Mouse (Mus musculus) hindbrain, embryonic 15.5 days (tissue): ENCODE measurements at regions not wholly inside any gene's neighbourhood (a gene's known extent, or its start where the extent isn't known, plus 50 kb on each side); places are given as distances from the start of the nearest gene placed in this dataset.

Experiments used
- ATAC-seq: fragments of 200-750 bp; cut with Nextera tagmentation; 2 replicates; pipeline ENCODE4 v1.8.0; 2017; ENCODE audit warnings: low read depth, moderate number of reproducible peaks, moderate TSS enrichment; ENCODE audit not compliant: low FRiP score
- H3K27ac ChIP-seq: fragments of 300-500 bp; sonication (generic); replicated peaks from 2 replicates; pipeline ENCODE4 v1.5.1; 2015; ENCODE audit warnings: mild to moderate bottlenecking, inconsistent platforms
- H3K27me3 ChIP-seq: fragments of 300-500 bp; sonication (generic); 2 replicates; pipeline ENCODE4 v1.6.1; 2015; ENCODE audit warnings: control low read depth, inconsistent platforms
- H3K36me3 ChIP-seq: fragments of 300-500 bp; sonication (generic); 2 replicates; pipeline ENCODE4 v1.6.1; 2015; ENCODE audit warnings: control low read depth, inconsistent platforms
- H3K4me1 ChIP-seq: fragments of 300-500 bp; sonication (generic); replicated peaks from 2 replicates; pipeline ENCODE4 v1.6.1; 2015; ENCODE audit warnings: control low read depth, inconsistent platforms
- H3K4me2 ChIP-seq: fragments of 300-500 bp; sonication (generic); 2 replicates; pipeline ENCODE4 v1.6.1; 2015; ENCODE audit warnings: moderate library complexity, mild to moderate bottlenecking, inconsistent platforms
- H3K4me3 ChIP-seq: fragments of 300-500 bp; sonication (generic); 2 replicates; pipeline ENCODE4 v1.5.1; 2015; ENCODE audit warnings: mild to moderate bottlenecking, inconsistent platforms
- H3K9ac ChIP-seq: fragments of 300-500 bp; sonication (generic); 2 replicates; pipeline ENCODE4 v1.6.1; 2015; ENCODE audit warnings: inconsistent platforms
- H3K9me3 ChIP-seq: fragments of 300-500 bp; sonication (generic); 2 replicates; pipeline ENCODE4 v1.6.1; 2016; ENCODE audit warnings: control low read depth, inconsistent platforms
- WGBS: fragments of 180-500 bp; shearing (Covaris S2); methylation state at CpG from one replicate; pipeline ENCODE4 v1.1.7; 2015; 5-methylcytosine and 5-hydroxymethylcytosine counted together

DNA sequence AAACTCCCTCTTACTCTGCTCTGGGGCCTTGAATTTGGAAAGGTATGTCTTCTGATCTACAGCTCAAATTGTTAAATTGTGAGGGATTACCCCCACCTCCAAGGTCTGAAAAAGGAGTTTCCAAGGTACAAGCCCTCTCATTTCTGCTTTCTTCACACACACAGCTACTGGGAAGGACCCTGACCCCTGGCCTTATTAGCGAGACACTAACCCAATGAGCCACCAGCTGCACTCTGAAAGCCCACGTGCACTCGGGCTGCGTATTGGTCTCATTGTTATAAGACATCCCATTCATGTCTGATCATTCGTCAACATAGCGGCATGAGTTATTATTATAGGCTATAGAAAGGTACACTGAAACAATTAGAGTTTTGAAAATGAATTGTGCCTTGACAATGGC is 784.9 kb downstream of the Nr2f2 start:
- 16% methylated on average over 6 of the region's 6 CpGs for WGBS
- Histone ChIP-seq H3K9ac (no peak overlapping the region), H3K36me3 (no peaks in the 10 kb centered on the region), H3K27me3 (peaks cover 16% of the 10 kb centered on the region; the same call in 1 of the 2 replicates), H3K9me3 (no peaks in the 10 kb centered on the region), H3K4me1 (peaks cover 4% of the 10 kb centered on the region; the same call in 1 of the 2 replicates), H3K27ac (no peak overlapping the region), H3K4me3 (no peak overlapping the region), H3K4me2 (no peak overlapping the region)
- no peak for ATAC-seq

DNA sequence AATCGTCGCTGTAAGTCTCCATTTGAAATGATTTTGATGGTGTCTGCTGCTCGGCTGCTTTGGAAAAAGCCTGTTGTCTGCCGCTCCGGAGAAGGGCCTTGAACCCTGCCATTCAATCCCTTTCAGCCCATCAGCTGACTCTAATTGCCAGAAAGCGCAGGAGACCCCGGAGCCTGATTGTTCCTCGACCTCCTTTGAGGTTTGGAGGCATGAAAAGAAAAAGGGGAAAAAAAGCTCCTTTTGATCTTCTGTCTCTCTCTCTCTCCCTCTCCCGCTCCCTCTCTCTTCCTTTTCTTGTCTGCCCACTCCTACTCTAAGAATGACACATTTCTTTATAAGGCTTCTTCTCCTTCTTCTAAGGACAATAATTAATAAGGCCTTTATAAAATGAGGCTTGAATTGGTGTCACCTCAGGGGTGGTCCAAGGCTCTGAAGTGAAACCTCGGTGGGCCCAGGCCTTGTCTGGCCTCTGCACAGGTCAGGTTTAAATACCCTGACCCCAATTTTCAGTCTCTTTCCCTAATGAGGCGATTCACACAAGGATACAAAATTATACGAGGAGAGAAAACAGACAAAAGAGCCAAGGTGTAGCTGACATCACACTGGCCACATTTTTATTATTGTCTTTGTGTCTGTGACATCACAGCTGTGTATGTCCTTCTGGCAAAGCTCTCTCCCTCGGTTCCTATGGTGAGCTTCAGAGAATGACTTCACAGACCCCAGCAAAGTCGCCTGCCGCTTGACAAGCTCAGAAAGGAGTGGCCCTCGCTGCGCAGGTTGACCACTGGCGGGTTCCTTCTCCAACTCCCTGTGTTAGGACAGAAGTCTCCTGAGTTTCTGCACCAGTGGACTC is 787.4 kb downstream of the Nr2f2 start:
- no peak overlapping the region for H3K4me3 ChIP-seq
- H3K27me3 ChIP-seq = peaks cover 15% of the 10 kb centered on the region; the same call in 1 of the 2 replicates
- H3K9ac ChIP-seq = no peak overlapping the region
- no peaks in the 10 kb centered on the region for H3K9me3 ChIP-seq
- WGBS = 16% methylated on average over 18 of the region's 18 CpGs
- no peak for ATAC-seq
- H3K4me1 ChIP-seq = peaks cover 4% of the 10 kb centered on the region; the same call in 1 of the 2 replicates
- H3K27ac ChIP-seq = no peak overlapping the region
- no peaks in the 10 kb centered on the region for H3K36me3 ChIP-seq
- no peak overlapping the region for H3K4me2 ChIP-seq

GRCm38 (mm10) chr7:69577754-69578153 is 788.8 kb downstream of the Nr2f2 start:
- no peak for ATAC-seq
- no peak overlapping the region for H3K4me3 ChIP-seq
- H3K4me2 ChIP-seq = no peak overlapping the region
- H3K27ac ChIP-seq = no peak overlapping the region
- H3K36me3 ChIP-seq = no peaks in the 10 kb centered on the region
- peaks cover 4% of the 10 kb centered on the region; the same call in 1 of the 2 replicates for H3K4me1 ChIP-seq
- no peaks in the 10 kb centered on the region for H3K9me3 ChIP-seq
- no peak overlapping the region for H3K9ac ChIP-seq
- peaks cover 13% of the 10 kb centered on the region; the same call in 1 of the 2 replicates for H3K27me3 ChIP-seq
- 69% methylated on average over 6 of the region's 6 CpGs for WGBS

DNA sequence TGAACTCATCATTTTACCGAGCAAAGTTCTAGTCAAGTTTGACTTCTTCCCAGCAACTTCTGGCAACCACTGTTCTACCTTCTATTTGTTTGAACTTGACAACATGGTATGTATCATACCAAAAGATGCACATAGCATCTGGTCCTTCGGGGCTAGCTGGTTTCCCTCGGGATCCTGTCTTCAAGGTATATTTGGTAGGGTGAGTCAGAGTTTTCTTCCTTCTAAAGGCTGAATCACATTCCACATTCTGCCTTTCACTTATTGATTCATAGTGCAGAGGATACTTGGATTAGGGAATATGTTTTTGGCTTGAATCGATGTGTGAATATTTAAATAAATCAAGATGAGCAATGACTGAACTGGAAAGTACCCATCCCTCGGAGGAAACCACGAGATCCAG is 789.9 kb downstream of the Nr2f2 start:
- H3K27ac ChIP-seq = no peak overlapping the region
- ATAC-seq = no peak
- 88% methylated on average over 6 of the region's 6 CpGs for WGBS

GRCm38 (mm10) chr7:69573730-69574129 is 792.8 kb downstream of the Nr2f2 start:
- Histone ChIP-seq H3K27ac (no peak overlapping the region), H3K9ac (no peak overlapping the region), H3K27me3 (peaks cover 9% of the 10 kb centered on the region; the same call in 1 of the 2 replicates), H3K4me3 (no peak overlapping the region), H3K36me3 (no peaks in the 10 kb centered on the region), H3K4me1 (no peaks in the 10 kb centered on the region), H3K4me2 (no peak overlapping the region), H3K9me3 (no peaks in the 10 kb centered on the region)
- ATAC-seq = no peak
- 76% methylated on average over 5 of the region's 5 CpGs for WGBS

More for the DNA sequence above, 789.9 kb downstream of the Nr2f2 start:
- Histone ChIP-seq H3K27me3 (peaks cover 9% of the 10 kb centered on the region; the same call in 1 of the 2 replicates), H3K9me3 (no peaks in the 10 kb centered on the region), H3K9ac (no peak overlapping the region), H3K4me1 (peaks cover 4% of the 10 kb centered on the region; the same call in 1 of the 2 replicates), H3K4me3 (no peak overlapping the region), H3K4me2 (no peak overlapping the region), H3K36me3 (no peaks in the 10 kb centered on the region)

DNA sequence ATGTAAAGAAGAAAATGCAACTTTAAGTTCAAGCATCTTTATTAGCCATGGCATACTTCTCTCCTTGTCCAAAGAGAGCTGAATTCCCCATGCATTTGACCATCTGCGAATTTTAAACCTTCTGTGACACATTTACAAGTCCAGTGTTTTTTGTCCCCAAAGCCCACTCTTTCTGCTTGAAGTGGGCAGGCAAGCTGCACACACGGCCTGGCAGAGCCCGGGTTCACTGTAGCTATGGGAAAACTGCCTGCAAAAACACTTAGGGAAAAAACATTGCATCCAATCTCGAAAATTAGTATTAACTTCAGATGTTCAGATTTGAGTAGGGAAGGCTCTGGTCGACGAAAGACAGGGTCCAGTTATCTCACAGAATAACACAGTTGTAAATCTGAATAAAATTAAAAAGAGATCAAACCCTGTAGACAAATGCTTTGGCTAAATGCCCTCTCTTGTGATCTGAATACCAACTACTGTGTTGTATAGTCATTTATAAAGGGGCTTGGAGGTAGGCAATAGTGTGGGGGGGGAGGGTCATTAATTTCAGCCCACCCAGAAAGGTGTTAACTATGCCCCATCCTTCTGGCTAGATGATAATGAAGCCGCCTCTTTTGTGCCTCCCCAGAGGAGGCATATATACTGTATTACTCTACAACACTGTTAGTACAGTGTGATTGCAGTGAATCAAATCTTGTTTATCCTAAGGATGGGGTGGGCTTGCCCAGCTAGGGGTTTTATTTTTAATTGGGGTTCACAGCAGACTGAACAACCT is 793.7 kb downstream of the Nr2f2 start:
- 51% methylated on average over 7 of the region's 7 CpGs for WGBS
- no peaks in the 10 kb centered on the region for H3K36me3 ChIP-seq
- no peak for ATAC-seq

DNA sequence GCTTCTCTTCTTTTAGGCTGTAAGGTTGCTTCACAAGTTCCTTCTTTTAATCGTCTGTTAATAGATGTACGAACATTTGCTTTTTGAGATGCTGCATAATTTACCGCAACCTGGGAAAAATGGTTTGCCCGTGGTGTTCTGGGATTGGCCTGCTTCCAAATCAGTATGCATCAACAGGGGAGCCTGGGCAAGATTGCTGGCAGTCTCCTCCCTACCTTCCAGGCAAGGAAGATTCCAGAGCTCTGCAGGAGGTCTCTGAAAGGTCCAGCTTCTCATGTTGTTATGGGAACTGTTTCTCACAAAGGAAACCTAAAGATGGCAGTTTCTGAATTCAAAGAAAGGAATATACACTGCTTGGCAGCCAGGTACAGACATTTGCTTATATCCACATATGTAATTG is 799.6 kb downstream of the Nr2f2 start:
- Histone ChIP-seq H3K9me3 (no peaks in the 10 kb centered on the region), H3K4me3 (no peak overlapping the region), H3K4me2 (no peak overlapping the region), H3K9ac (no peak overlapping the region), H3K36me3 (no peaks in the 10 kb centered on the region), H3K4me1 (no peaks in the 10 kb centered on the region), H3K27me3 (no peaks in the 10 kb centered on the region), H3K27ac (no peak overlapping the region)
- ATAC-seq = no peak
- WGBS = 40% methylated on average over 4 of the region's 4 CpGs

More for the DNA sequence above, 793.7 kb downstream of the Nr2f2 start:
- no peaks in the 10 kb centered on the region for H3K4me1 ChIP-seq
- no peaks in the 10 kb centered on the region for H3K9me3 ChIP-seq
- H3K27ac ChIP-seq = no peak overlapping the region
- H3K9ac ChIP-seq = no peak overlapping the region
- H3K4me3 ChIP-seq = no peak overlapping the region
- no peak overlapping the region for H3K4me2 ChIP-seq
- peaks cover 5% of the 10 kb centered on the region; the same call in 1 of the 2 replicates for H3K27me3 ChIP-seq

- no peaks in the 10 kb centered on the region for H3K27me3 ChIP-seq
- H3K9ac ChIP-seq = no peak overlapping the region
- 92% methylated on average over 2 of the region's 2 CpGs for WGBS
- no peak overlapping the region for H3K4me3 ChIP-seq
- H3K9me3 ChIP-seq = no peaks in the 10 kb centered on the region
- no peak for ATAC-seq
- no peaks in the 10 kb centered on the region for H3K36me3 ChIP-seq
- H3K4me2 ChIP-seq = no peak overlapping the region
- H3K27ac ChIP-seq = no peak overlapping the region
- H3K4me1 ChIP-seq = no peaks in the 10 kb centered on the region
Observed at GRCm38 (mm10) chr7:69564432-69564831, 802.1 kb downstream of the Nr2f2 start.

GRCm38 (mm10) chr7:69554776-69555175 is 805.7 kb upstream of the Arrdc4 start:
- no peak for ATAC-seq
- H3K9me3 ChIP-seq = no peaks in the 10 kb centered on the region
- 48% methylated on average over 8 of the region's 8 CpGs for WGBS
- no peaks in the 10 kb centered on the region for H3K4me1 ChIP-seq
- H3K36me3 ChIP-seq = no peaks in the 10 kb centered on the region
- H3K4me3 ChIP-seq = no peak overlapping the region
- no peak overlapping the region for H3K27ac ChIP-seq
- H3K9ac ChIP-seq = no peak overlapping the region
- no peaks in the 10 kb centered on the region for H3K27me3 ChIP-seq
- 0 out of 2 replicates have a peak overlapping the region, but pooled peaks have one; percentile 6 for H3K4me2 ChIP-seq

DNA sequence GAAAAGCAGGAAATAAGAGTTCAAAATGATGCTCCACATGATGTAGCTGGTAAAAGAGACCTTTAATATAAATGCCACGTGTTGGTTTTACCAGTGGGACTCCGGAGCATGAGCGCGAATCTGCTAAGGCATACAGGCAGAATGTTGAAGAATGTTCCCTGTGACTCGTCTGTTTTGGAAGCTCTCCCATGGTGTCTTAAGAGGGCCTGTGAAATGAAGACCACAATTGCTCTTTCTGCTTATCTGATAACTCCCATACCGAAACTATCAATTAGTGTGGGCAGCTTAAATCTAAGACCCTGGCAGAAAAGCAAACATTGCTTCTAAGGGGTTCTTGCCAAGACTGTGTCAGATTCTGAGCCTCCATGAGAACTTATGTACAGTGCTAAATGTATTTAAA is 804.9 kb upstream of the Arrdc4 start:
- Histone ChIP-seq H3K9ac (no peak overlapping the region), H3K9me3 (no peaks in the 10 kb centered on the region), H3K27me3 (no peaks in the 10 kb centered on the region), H3K27ac (no peak overlapping the region), H3K4me1 (no peaks in the 10 kb centered on the region), H3K36me3 (no peaks in the 10 kb centered on the region), H3K4me3 (no peak overlapping the region), H3K4me2 (no peak overlapping the region)
- WGBS = 78% methylated on average over 6 of the region's 6 CpGs
- ATAC-seq = no peak

DNA sequence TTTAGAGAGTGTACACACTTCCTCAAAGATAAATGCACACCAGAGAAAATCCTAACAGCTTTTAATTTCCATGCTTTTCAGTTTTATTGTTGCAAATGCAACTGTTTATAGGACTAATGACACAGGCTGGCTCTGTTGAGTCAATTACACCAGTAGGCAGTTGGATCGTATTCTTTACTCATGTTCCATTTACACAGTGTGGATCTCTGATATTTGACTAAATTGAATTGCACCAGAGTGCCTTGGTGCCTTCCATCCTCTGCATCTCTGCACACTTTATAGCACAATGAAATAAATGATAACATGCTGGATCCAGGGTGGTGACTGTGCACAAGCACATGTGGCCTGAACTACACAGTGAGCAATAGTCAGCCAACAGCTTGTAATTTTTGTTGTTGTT is 787.0 kb upstream of the Arrdc4 start:
- no peaks in the 10 kb centered on the region for H3K4me1 ChIP-seq
- H3K9me3 ChIP-seq = no peaks in the 10 kb centered on the region
- H3K27me3 ChIP-seq = no peaks in the 10 kb centered on the region
- H3K4me2 ChIP-seq = no peak overlapping the region
- WGBS = 89% methylated on average over 1 of the region's 1 CpGs
- no peaks in the 10 kb centered on the region for H3K36me3 ChIP-seq
- peak; percentile 34; the same call in 1 of the 2 replicates for ATAC-seq
- no peak overlapping the region for H3K4me3 ChIP-seq
- no peak overlapping the region for H3K9ac ChIP-seq
- H3K27ac ChIP-seq = no peak overlapping the region

GRCm38 (mm10) chr7:69513966-69514365 is 764.9 kb upstream of the Arrdc4 start:
- no peaks in the 10 kb centered on the region for H3K4me1 ChIP-seq
- H3K4me3 ChIP-seq = no peak overlapping the region
- H3K9me3 ChIP-seq = no peaks in the 10 kb centered on the region
- no peaks in the 10 kb centered on the region for H3K36me3 ChIP-seq
- H3K27me3 ChIP-seq = no peaks in the 10 kb centered on the region
- no peak overlapping the region for H3K27ac ChIP-seq
- no peak overlapping the region for H3K4me2 ChIP-seq
- H3K9ac ChIP-seq = no peak overlapping the region
- no peak for ATAC-seq
- 81% methylated on average over 2 of the region's 2 CpGs for WGBS
